Mouse (Mus musculus): Measurements from ENCODE around the gene Rangap1.

Gene Rangap1

GRCm38 (mm10) chr15:81744992-81745600 lies at the start of gene Rangap1, which contains the start of gene Zc3h7b:
Gene Rangap1, minus strand, starts transcription at chr15:81745530.
Gene Zc3h7b, plus strand, starts transcription at chr15:81745057.
- DNase-seq (ENCODE audit: low read depth, low spot score) = peak; percentile 83

GRCm38 (mm10) chr15:81792444-81792843 lies 47.1 kb upstream of the Rangap1 start:
- no peak for DNase-seq (ENCODE audit: low read depth, low spot score)

GRCm38 (mm10) chr15:81787525-81787924 lies 42.2 kb upstream of the Rangap1 start:
- no peak for DNase-seq (ENCODE audit: low read depth, low spot score)

- DNase-seq (ENCODE audit: low read depth, low spot score) = no peak
These were observed 40.4 kb upstream of the Rangap1 start for GRCm38 (mm10) chr15:81785701-81786100.

GRCm38 (mm10) chr15:81784762-81785161 lies 39.4 kb upstream of the Rangap1 start:
- peak; percentile 30 for DNase-seq (ENCODE audit: low read depth, low spot score)

- DNase-seq (ENCODE audit: low read depth, low spot score) = peak; percentile 12
These were observed 36.5 kb upstream of the Rangap1 start for GRCm38 (mm10) chr15:81781816-81782215.

GRCm38 (mm10) chr15:81776631-81777422 lies 31.5 kb upstream of the Rangap1 start:
- no peak for DNase-seq (ENCODE audit: low read depth, low spot score)

GRCm38 (mm10) chr15:81774505-81775171 lies 29.3 kb upstream of the Rangap1 start:
- DNase-seq (ENCODE audit: low read depth, low spot score) = no peak

GRCm38 (mm10) chr15:81772431-81773120 lies 27.2 kb upstream of the Rangap1 start:
- no peak for DNase-seq (ENCODE audit: low read depth, low spot score)

- DNase-seq (ENCODE audit: low read depth, low spot score) = peak; percentile 36
These were observed 23.7 kb upstream of the Rangap1 start for GRCm38 (mm10) chr15:81769037-81769436.

- DNase-seq (ENCODE audit: low read depth, low spot score) = no peak
These were observed 21.1 kb upstream of the Rangap1 start for GRCm38 (mm10) chr15:81766439-81766838.

- DNase-seq (ENCODE audit: low read depth, low spot score) = no peak
These were observed 20.3 kb upstream of the Rangap1 start for GRCm38 (mm10) chr15:81765651-81766050.

GRCm38 (mm10) chr15:81764573-81764972 lies 19.2 kb upstream of the Rangap1 start:
- no peak for DNase-seq (ENCODE audit: low read depth, low spot score)

- DNase-seq (ENCODE audit: low read depth, low spot score) = no peak
These were observed 16.6 kb upstream of the Rangap1 start for GRCm38 (mm10) chr15:81761959-81762358.

- no peak for DNase-seq (ENCODE audit: low read depth, low spot score)
These were observed 16.1 kb upstream of the Rangap1 start for GRCm38 (mm10) chr15:81761381-81761780.

GRCm38 (mm10) chr15:81760361-81761079 lies 15.2 kb upstream of the Rangap1 start:
- no peak for DNase-seq (ENCODE audit: low read depth, low spot score)

- DNase-seq (ENCODE audit: low read depth, low spot score) = no peak
These were observed 14.2 kb upstream of the Rangap1 start for GRCm38 (mm10) chr15:81759542-81759941.

- DNase-seq (ENCODE audit: low read depth, low spot score) = no peak
These were observed 13.4 kb upstream of the Rangap1 start for GRCm38 (mm10) chr15:81758701-81759100.

- no peak for DNase-seq (ENCODE audit: low read depth, low spot score)
These were observed 8.3 kb upstream of the Rangap1 start for GRCm38 (mm10) chr15:81753669-81754068.

GRCm38 (mm10) chr15:81749742-81750141 lies 4.4 kb upstream of the Rangap1 start:
- no peak for DNase-seq (ENCODE audit: low read depth, low spot score)

GRCm38 (mm10) chr15:81745601-81746114 lies 328 bp upstream of the Rangap1 start:
- DNase-seq (ENCODE audit: low read depth, low spot score) = peak; percentile 64

All from A20 (cell line).